Mouse (Mus musculus): ENCODE results near the gene Gdi1. TPM values are rescaled to one million over a fixed set of nuclear protein-coding genes. Genes with fewer than 3 reads are reported as not detected.
A peak's percentile ranks its signal among the peaks of the same experiment; 100 is the strongest.
"Not testable (repeated sequence)": the region's sequence is repeated elsewhere in the genome, so short reads cannot be mapped to it uniquely, and the experiment has no call there.

The Gdi1 gene
- polyA plus RNA-seq, 1 experiment from 2014 or later, result 731 TPM

- Histone ChIP-seq H3K4me2 (peak overlapping the region; percentile 63), H3K9ac (peak overlapping the region; percentile 65), H3K36me3 (ENCODE audit: poor library complexity, severe bottlenecking) (no peaks in the 10 kb centered on the region), H3K4me1 (peaks cover 4% of the 10 kb centered on the region; the same call in 1 of the 2 replicates), H3K9me3 (replicated peaks) (no peaks in the 10 kb centered on the region), H3K27ac (no peak overlapping the region), H3K27me3 (no peaks in the 10 kb centered on the region), H3K4me3 (peak overlapping the region; percentile 45)
- 27% methylated on average over 13 of the region's 13 CpGs for WGBS
- peak; percentile 68 for ATAC-seq
Measured at GRCm38 (mm10) chrX:74352645-74353466, 48.1 kb downstream of the Gdi1 start.

- 21% methylated on average over 9 of the region's 22 CpGs for WGBS
- H3K27ac ChIP-seq, result no peak within 1 kb of the TSS
- H3K4me3 ChIP-seq, result peak within 1 kb of the TSS; percentile 45
Measured at GRCm38 (mm10) chrX:74353467-74353770, 48.6 kb downstream of the Gdi1 start, which contains the start of gene Lage3. TSS of gene Lage3 (minus strand) at chrX:74353618.

GRCm38 (mm10) chrX:74357069-74357468 lies 52.3 kb downstream of the Gdi1 start:
- H3K27ac ChIP-seq; H3K9ac ChIP-seq; H3K4me2 ChIP-seq; ATAC-seq; H3K4me3 ChIP-seq; H3K9me3 ChIP-seq (replicated peaks); H3K4me1 ChIP-seq; H3K27me3 ChIP-seq; H3K36me3 ChIP-seq (ENCODE audit: poor library complexity, severe bottlenecking): not testable (repeated sequence)
- 91% methylated on average over 3 of the region's 3 CpGs for WGBS

More at GRCm38 (mm10) chrX:74353467-74353770, 48.6 kb downstream of the Gdi1 start, which contains the start of gene Lage3:
- Histone ChIP-seq H3K36me3 (ENCODE audit: poor library complexity, severe bottlenecking) (no peaks in the 10 kb centered on the region), H3K4me2 (peak within 1 kb of the TSS; percentile 63), H3K4me1 (peaks cover 4% of the 10 kb centered on the region; the same call in 1 of the 2 replicates), H3K9me3 (replicated peaks) (no peaks in the 10 kb centered on the region), H3K9ac (peak within 1 kb of the TSS; percentile 65), H3K27me3 (no peaks in the 10 kb centered on the region)
- ATAC-seq, result peak; percentile 90

- H3K4me1 ChIP-seq, result no peaks in the 10 kb centered on the region
- ATAC-seq, result no peak
- H3K27me3 ChIP-seq, result no peaks in the 10 kb centered on the region
- H3K9ac ChIP-seq, result no peak overlapping the region
- 59% methylated on average over 11 of the region's 11 CpGs for WGBS
- no peak overlapping the region for H3K4me3 ChIP-seq
- no peaks in the 10 kb centered on the region for H3K36me3 ChIP-seq (ENCODE audit: poor library complexity, severe bottlenecking)
- no peak overlapping the region for H3K27ac ChIP-seq
- no peaks in the 10 kb centered on the region for H3K9me3 ChIP-seq (replicated peaks)
- H3K4me2 ChIP-seq, result no peak overlapping the region
Measured at GRCm38 (mm10) chrX:74359171-74359570, 54.4 kb downstream of the Gdi1 start.

Small RNA genes within 50 kb of the gene (microRNA-seq; reads per million reads assigned to microRNA genes)
- gene Mir7091 (not detected), gene Mir7092 (1.3 reads per million)

Other genes with a start within 250 kb of the Gdi1 start
- not detected in 2 replicates for gene Opn1mw, start 177.5 kb upstream of the Gdi1 start, polyA plus RNA-seq (2015; fragmentation: Nextera tagmentation; extraction: Ambion mirVana)
- 17.7 and 18.3 TPM in 2 replicates for gene Mecp2, start 169.6 kb upstream of the Gdi1 start, polyA plus RNA-seq (2015; fragmentation: Nextera tagmentation; extraction: Ambion mirVana)
- not detected in 2 replicates for gene Tex28, start 137.2 kb upstream of the Gdi1 start, polyA plus RNA-seq (2015; fragmentation: Nextera tagmentation; extraction: Ambion mirVana)
- gene Tktl1, start 127.7 kb upstream of the Gdi1 start, polyA plus RNA-seq (2015; fragmentation: Nextera tagmentation; extraction: Ambion mirVana), result 0.14 TPM in 1 of 2 replicates, not detected in the other
- gene Flna, start 55.2 kb upstream of the Gdi1 start, polyA plus RNA-seq (2015; fragmentation: Nextera tagmentation; extraction: Ambion mirVana), result 102 and 128 TPM in 2 replicates
- 22.5 and 23.1 TPM in 2 replicates for gene Emd, start 50.3 kb upstream of the Gdi1 start, polyA plus RNA-seq (2015; fragmentation: Nextera tagmentation; extraction: Ambion mirVana)
- 601 and 642 TPM in 2 replicates for gene Rpl10, start 34.2 kb upstream of the Gdi1 start, polyA plus RNA-seq (2015; fragmentation: Nextera tagmentation; extraction: Ambion mirVana)
- 80.6 and 88.4 TPM in 2 replicates for gene Taz, start 23.1 kb upstream of the Gdi1 start, polyA plus RNA-seq (2015; fragmentation: Nextera tagmentation; extraction: Ambion mirVana)
- gene Dnase1l1, start 22.7 kb upstream of the Gdi1 start, polyA plus RNA-seq (2015; fragmentation: Nextera tagmentation; extraction: Ambion mirVana), result 1.5 and 2.7 TPM in 2 replicates
- gene Atp6ap1, start 7.9 kb upstream of the Gdi1 start, polyA plus RNA-seq (2015; fragmentation: Nextera tagmentation; extraction: Ambion mirVana), result 125 and 138 TPM in 2 replicates
- gene Fam50a, start 8.0 kb downstream of the Gdi1 start, polyA plus RNA-seq (2015; fragmentation: Nextera tagmentation; extraction: Ambion mirVana), result 66.2 and 70.3 TPM in 2 replicates
- 42.9 and 46.5 TPM in 2 replicates for gene Plxna3, start 24.1 kb downstream of the Gdi1 start, polyA plus RNA-seq (2015; fragmentation: Nextera tagmentation; extraction: Ambion mirVana)
- gene Lage3, start 48.6 kb downstream of the Gdi1 start, polyA plus RNA-seq (2015; fragmentation: Nextera tagmentation; extraction: Ambion mirVana), result 101 and 116 TPM in 2 replicates
- gene Ubl4a, start 68.2 kb downstream of the Gdi1 start, polyA plus RNA-seq (2015; fragmentation: Nextera tagmentation; extraction: Ambion mirVana), result 67.8 and 79.5 TPM in 2 replicates
- 6.6 and 7.8 TPM in 2 replicates for gene Slc10a3, start 68.4 kb downstream of the Gdi1 start, polyA plus RNA-seq (2015; fragmentation: Nextera tagmentation; extraction: Ambion mirVana)
- 31.6 and 34.5 TPM in 2 replicates for gene Fam3a, start 88.3 kb downstream of the Gdi1 start, polyA plus RNA-seq (2015; fragmentation: Nextera tagmentation; extraction: Ambion mirVana)
- gene Ikbkg, start 88.3 kb downstream of the Gdi1 start, polyA plus RNA-seq (2015; fragmentation: Nextera tagmentation; extraction: Ambion mirVana), result 18.3 and 20.6 TPM in 2 replicates
- gene G6pdx, start 124.2 kb downstream of the Gdi1 start, polyA plus RNA-seq (2015; fragmentation: Nextera tagmentation; extraction: Ambion mirVana), result 53.6 and 56.3 TPM in 2 replicates
- gene Gm6880, start 176.4 kb downstream of the Gdi1 start, polyA plus RNA-seq (2015; fragmentation: Nextera tagmentation; extraction: Ambion mirVana), result not detected in 2 replicates